In the genomic region with DNA sequence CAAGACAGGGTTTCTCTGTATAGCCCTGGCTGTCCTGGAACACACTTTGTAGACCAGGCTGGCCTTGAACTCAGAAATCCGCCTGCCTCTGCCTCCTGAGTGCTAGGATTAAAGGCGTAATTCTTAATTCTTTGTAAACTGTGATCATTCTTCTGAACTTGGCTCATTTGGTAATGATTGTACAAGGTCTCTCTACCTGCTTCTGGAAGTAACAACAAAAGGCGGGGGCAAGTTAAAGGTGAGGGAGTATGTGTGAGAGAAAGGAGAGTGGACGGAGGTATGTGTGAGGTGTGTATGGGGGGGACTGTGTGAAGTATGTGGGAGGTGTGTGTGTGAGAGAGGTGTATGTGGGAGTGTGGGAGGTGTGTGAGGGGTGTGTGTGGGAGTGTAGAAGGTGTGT, we compare ENCODE assay signal across 24 mouse cellular contexts. TPM values are rescaled to one million over a fixed set of nuclear protein-coding genes. Genes with fewer than 3 reads are reported as not detected.
"Had no signal": no experiment of that assay in that cellular context is flagged by ENCODE, and none has a peak within 500 bp of the region (broad histone marks: within the 10 kb centered on the region; RNA-seq: fewer than 3 reads in every experiment).

No protein-coding gene starts in this region.

- H3K9ac ChIP-seq: heart, embryonic 13.5 days; heart, embryonic 15.5 days; hindbrain, embryonic 12.5 days; hindbrain, embryonic 14.5 days; intestine, embryonic 15.5 days; limb, embryonic 12.5 days; liver, embryonic 13.5 days; liver, embryonic 15.5 days had no signal

- H3K4me2 ChIP-seq: heart, embryonic 11.5 days; heart, embryonic 13.5 days; heart, embryonic 15.5 days; hindbrain, embryonic 12.5 days; hindbrain, embryonic 14.5 days; intestine, embryonic 15.5 days; limb, embryonic 12.5 days; liver, embryonic 11.5 days; liver, embryonic 13.5 days; liver, embryonic 15.5 days had no signal

- DNase-seq: gastrocnemius, adult 2 months; gastrocnemius, postnatal 10 days; gastrocnemius, postnatal 25 days; heart, adult 2 months; heart, postnatal 4 days; kidney, postnatal 10 days; liver; liver, embryonic 13.5 days had no signal

- H3K9me3 ChIP-seq: heart, embryonic 13.5 days; heart, embryonic 15.5 days; hindbrain, embryonic 10.5 days; hindbrain, embryonic 12.5 days; intestine, embryonic 15.5 days; limb, embryonic 10.5 days; limb, embryonic 12.5 days; liver, embryonic 13.5 days; liver, embryonic 15.5 days had no signal

- H3K4me1 ChIP-seq: heart, embryonic 13.5 days; heart, embryonic 15.5 days; hindbrain, embryonic 10.5 days; hindbrain, embryonic 12.5 days; intestine, embryonic 15.5 days; limb, embryonic 10.5 days; limb, embryonic 12.5 days; liver, embryonic 13.5 days; liver, embryonic 15.5 days had no signal

- ATAC-seq: hindbrain, embryonic 16.5 days; inflammation-experienced regulatory T-cells, adult 6 months; intestine, embryonic 15.5 days; intestine, postnatal 0 days had no signal

- H3K4me3 ChIP-seq: gastrocnemius, adult 2 months; heart, adult 2 months; heart, embryonic 13.5 days; heart, embryonic 15.5 days; hindbrain, embryonic 10.5 days; hindbrain, embryonic 12.5 days; intestine, embryonic 15.5 days; layer of hippocampus, adult 2 months; left cerebral cortex, adult 2 months; limb, embryonic 10.5 days; limb, embryonic 12.5 days; liver, embryonic 13.5 days; liver, embryonic 15.5 days had no signal

- H3K27me3 ChIP-seq: heart, embryonic 13.5 days; heart, embryonic 15.5 days; hindbrain, embryonic 12.5 days; intestine, embryonic 15.5 days; limb, embryonic 12.5 days; liver, embryonic 13.5 days; liver, embryonic 15.5 days had no signal

- H3K27ac ChIP-seq: gastrocnemius, adult 2 months; heart, adult 2 months; heart, embryonic 13.5 days; heart, embryonic 15.5 days; hindbrain, embryonic 10.5 days; hindbrain, embryonic 12.5 days; hindbrain, embryonic 14.5 days; intestine, embryonic 15.5 days; layer of hippocampus, adult 2 months; left cerebral cortex, adult 2 months; limb, embryonic 10.5 days; limb, embryonic 12.5 days; liver, embryonic 13.5 days; liver, embryonic 15.5 days had no signal

- H3K36me3 ChIP-seq: heart, embryonic 13.5 days; heart, embryonic 15.5 days; hindbrain, embryonic 10.5 days; hindbrain, embryonic 12.5 days; intestine, embryonic 15.5 days; limb, embryonic 10.5 days; limb, embryonic 12.5 days; liver, embryonic 13.5 days; liver, embryonic 15.5 days had no signal

RNA-seq across cellular contexts. Expression of a gene that starts 56.6 kb away (rescaled TPM):
- polyA plus RNA-seq: inflammation-experienced regulatory T-cells, adult 6 months had no signal
